Mouse (Mus musculus) forebrain, embryonic 15.5 days (tissue): ENCODE results near the gene Rcor2. TPM values are rescaled to one million over a fixed set of nuclear protein-coding genes. Genes with fewer than 3 reads are reported as not detected.

Experiments used
- ATAC-seq: fragments of 200-750 bp; cut with Nextera tagmentation; replicated peaks from 2 replicates; pipeline ENCODE4 v1.8.0; 2017; ENCODE audit warnings: mild to moderate bottlenecking, moderate TSS enrichment, moderate library complexity
- H3K27ac ChIP-seq: fragments of 300-500 bp; sonication (generic); replicated peaks from 2 replicates; pipeline ENCODE4 v1.5.1; 2015; ENCODE audit warnings: mild to moderate bottlenecking, inconsistent platforms
- H3K27me3 ChIP-seq: fragments of 300-500 bp; sonication (generic); 2 replicates; pipeline ENCODE4 v1.6.1; 2015; ENCODE audit warnings: inconsistent platforms
- H3K36me3 ChIP-seq: fragments of 300-500 bp; sonication (generic); 2 replicates; pipeline ENCODE4 v1.6.1; 2015; ENCODE audit warnings: mild to moderate bottlenecking, inconsistent platforms
- H3K4me1 ChIP-seq: fragments of 300-500 bp; sonication (generic); 2 replicates; pipeline ENCODE4 v1.6.1; 2015; ENCODE audit warnings: inconsistent platforms
- H3K4me2 ChIP-seq: fragments of 300-500 bp; sonication (generic); replicated peaks from 2 replicates; pipeline ENCODE4 v1.6.1; 2015; ENCODE audit warnings: mild to moderate bottlenecking, inconsistent platforms
- H3K4me3 ChIP-seq: fragments of 300-500 bp; sonication (generic); 2 replicates; pipeline ENCODE4 v1.5.1; 2015; ENCODE audit warnings: mild to moderate bottlenecking, inconsistent platforms
- H3K9ac ChIP-seq: fragments of 300-500 bp; sonication (generic); replicated peaks from 2 replicates; pipeline ENCODE4 v1.6.1; 2015; ENCODE audit warnings: mild to moderate bottlenecking, inconsistent platforms
- H3K9me3 ChIP-seq: fragments of 300-500 bp; sonication (generic); 2 replicates; pipeline ENCODE4 v1.6.1; 2016; ENCODE audit warnings: inconsistent platforms
- WGBS: fragments of 180-500 bp; shearing (Covaris S2); methylation state at CpG from one replicate; pipeline ENCODE4 v1.1.7; 2015; ENCODE audit warnings: mixed read lengths; 5-methylcytosine and 5-hydroxymethylcytosine counted together
- polyA plus RNA-seq: library from polyadenylated mRNA; unstranded; fragments of >200 nt; fragmentation: Nextera tagmentation; extraction: Ambion mirVana; gene quantifications from 2 replicates; pipeline ENCODE4 v1.2.1, GENCODE M21; 2015

The Rcor2 gene
- polyA plus RNA-seq, 1 experiment from 2014 or later: 60.7 TPM

DNA sequence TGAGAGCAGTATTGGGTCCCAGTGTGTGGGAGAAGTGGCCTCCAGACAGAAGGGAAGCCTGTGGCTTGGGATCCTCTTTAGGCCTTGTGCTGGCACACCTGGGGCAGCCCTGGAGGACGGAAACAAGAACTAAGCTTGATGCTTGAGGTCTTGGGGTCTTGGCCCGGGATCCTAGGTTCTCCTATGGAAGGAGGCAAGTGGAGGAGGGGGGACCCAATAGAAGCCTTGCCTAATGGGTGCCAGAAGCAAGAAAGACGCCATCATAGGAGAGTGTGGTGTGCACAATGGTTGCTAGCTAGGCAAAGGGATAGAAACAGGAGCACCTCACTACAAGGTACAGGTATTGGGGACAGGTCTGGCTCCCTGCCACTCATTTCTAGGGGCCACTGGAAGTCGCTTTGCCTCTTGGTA, 699 bp upstream of the Rcor2 start:
- ATAC-seq: no peak
- Histone ChIP-seq H3K9me3 (no peaks in the 10 kb centered on the region), H3K9ac (peak overlapping the region; percentile 98), H3K4me3 (peak overlapping the region; percentile 90; the same call in 1 of the 2 replicates), H3K4me1 (peaks cover 63% of the 10 kb centered on the region), H3K27ac (peak overlapping the region; percentile 99), H3K4me2 (peak overlapping the region; percentile 76), H3K27me3 (no peaks in the 10 kb centered on the region), H3K36me3 (peaks cover 9% of the 10 kb centered on the region)
- WGBS: 22% methylated on average over 4 of the region's 4 CpGs

DNA sequence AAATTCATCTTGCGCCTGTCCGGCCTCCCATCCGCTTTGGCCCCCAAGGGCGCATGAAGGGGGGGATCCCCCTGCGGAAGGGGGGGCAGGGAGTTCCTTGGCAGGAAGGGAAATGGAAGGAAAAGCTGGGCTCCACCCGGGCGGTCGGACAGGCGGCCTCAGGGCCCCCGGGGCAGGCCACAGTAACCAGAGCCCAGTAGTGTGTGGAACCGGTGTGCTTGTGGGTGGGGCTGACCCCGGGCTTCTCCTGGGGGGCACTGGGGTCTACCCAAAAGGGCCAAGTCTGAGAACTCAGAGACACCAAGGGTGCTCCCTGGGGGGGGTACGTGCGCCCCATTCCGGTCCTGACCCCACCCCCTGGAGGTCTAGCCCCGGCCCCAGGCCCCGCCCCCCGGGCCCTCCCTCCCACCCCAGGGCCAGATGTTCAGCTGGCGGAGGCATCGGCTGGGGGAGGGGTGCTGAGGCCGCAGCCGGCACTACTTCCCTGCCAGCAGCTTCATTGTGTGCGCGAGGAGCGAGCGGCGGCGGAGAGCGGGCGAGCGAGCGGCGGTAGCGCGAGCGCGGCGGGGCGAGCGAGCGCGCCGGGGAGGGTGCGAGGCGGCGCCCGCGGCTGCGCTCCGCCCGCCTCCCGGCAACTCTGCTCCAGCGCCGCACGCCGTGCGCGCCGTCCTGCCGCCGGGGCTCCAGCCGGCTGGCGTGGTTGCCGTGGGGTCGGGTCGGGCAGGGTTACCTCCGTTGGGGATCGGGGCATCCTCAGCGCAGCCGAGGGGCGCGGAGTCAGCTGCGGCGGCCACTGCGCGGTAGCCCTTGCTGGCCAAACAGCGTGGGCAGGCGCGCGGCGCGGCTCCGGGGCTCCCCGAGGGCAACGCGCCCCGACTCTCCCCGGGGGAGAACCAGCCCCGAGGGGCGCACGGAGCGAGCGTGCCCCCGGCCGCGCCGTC, 926 bp downstream of the Rcor2 start:
- Histone ChIP-seq H3K36me3 (peaks cover 25% of the 10 kb centered on the region), H3K4me3 (peak overlapping the region; percentile 90), H3K9me3 (no peaks in the 10 kb centered on the region), H3K27ac (peak overlapping the region; percentile 99), H3K27me3 (no peaks in the 10 kb centered on the region), H3K4me1 (peaks cover 79% of the 10 kb centered on the region), H3K9ac (peak overlapping the region; percentile 98), H3K4me2 (peak overlapping the region; percentile 76)
- under 1% methylated on average over 90 of the region's 97 CpGs for WGBS
- peak; percentile 55 for ATAC-seq

DNA sequence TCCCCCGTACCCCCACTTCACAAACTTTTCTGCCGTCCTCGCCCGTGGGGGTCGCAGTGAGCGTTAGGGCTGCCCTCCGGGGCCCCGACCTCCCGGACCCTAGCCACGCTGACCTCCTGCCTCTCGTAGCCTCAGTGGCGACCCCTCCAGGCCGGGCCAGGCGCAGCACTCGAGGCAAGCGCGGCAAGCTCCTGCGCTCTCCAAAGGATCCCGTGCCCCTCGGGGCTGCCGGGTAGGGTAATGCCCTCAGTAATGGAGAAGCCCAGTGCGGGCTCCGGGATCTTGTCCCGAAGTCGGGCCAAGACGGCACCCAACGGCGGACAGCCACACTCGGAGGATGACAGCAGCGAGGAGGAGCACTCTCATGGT, 1.6 kb downstream of the Rcor2 start:
- peak overlapping the region; percentile 76 for H3K4me2 ChIP-seq
- peaks cover 79% of the 10 kb centered on the region for H3K4me1 ChIP-seq
- H3K36me3 ChIP-seq: peaks cover 31% of the 10 kb centered on the region
- under 1% methylated on average over 30 of the region's 30 CpGs for WGBS
- no peaks in the 10 kb centered on the region for H3K9me3 ChIP-seq
- peak; percentile 8; the same call in 1 of the 2 replicates for ATAC-seq
- peak overlapping the region; percentile 90 for H3K4me3 ChIP-seq
- no peaks in the 10 kb centered on the region for H3K27me3 ChIP-seq
- H3K9ac ChIP-seq: peak overlapping the region; percentile 98
- peak overlapping the region; percentile 99 for H3K27ac ChIP-seq

DNA sequence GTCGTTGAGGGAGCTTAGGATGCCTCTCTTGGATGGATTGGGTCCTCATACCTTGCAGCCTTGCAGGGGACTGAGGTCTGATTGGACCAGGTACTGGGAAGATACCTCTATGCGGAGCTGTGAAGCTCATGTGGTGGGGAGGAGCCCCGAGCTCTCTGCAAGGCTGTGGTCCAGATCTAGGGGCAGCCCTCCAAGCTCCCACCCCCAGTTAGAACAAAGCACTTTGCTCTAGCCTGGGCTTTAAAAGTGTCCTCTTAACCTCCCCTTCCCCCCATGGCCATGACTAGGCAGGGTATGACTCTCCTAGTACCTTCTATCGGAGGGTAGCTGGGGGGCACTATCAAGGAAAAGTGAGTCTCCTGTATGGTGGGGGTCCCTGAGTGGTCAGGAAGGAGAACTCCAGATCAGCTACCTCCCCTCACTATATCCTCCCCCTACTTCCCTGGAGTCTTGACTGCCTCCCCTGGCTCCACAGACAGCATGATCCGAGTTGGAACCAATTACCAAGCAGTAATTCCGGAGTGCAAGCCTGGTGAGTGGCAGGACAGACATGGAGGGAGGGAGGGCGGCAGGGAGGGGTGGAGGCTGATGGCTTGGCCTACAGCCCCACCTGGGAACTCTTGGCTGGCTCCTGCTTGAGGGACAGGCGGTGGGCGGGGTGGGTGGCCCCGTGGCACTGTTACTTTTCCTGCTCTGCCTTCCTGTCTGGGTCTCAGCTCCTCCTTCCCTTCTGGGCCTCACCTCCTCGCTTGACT, 2.3 kb downstream of the Rcor2 start:
- ATAC-seq: no peak; the same call in 1 of the 2 replicates
- H3K27me3 ChIP-seq: no peaks in the 10 kb centered on the region
- peaks cover 39% of the 10 kb centered on the region for H3K36me3 ChIP-seq
- H3K9me3 ChIP-seq: no peaks in the 10 kb centered on the region
- peaks cover 83% of the 10 kb centered on the region for H3K4me1 ChIP-seq
- H3K9ac ChIP-seq: peak overlapping the region; percentile 98
- H3K4me3 ChIP-seq: peak overlapping the region; percentile 90
- WGBS: 5% methylated on average over 11 of the region's 11 CpGs
- peak overlapping the region; percentile 76 for H3K4me2 ChIP-seq
- H3K27ac ChIP-seq: peak overlapping the region; percentile 99

DNA sequence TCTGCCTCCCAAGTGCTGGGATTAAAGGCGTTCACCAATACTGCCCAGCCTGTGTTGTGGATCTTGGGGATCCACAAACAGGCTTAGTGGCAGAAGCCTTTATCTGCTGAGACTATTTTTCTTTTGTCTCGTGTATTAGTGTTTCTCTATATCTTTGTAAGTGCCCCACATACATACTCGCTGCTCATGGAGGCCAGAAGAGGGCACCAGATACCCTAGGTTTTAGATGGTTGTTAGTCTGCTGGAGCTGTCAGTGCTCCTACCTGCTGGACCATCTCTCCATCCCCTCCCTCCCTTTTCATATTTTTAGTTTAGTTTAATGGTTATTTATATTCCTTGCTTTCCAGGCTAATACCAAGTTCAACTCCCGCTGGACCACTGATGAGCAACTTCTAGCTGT, 6.4 kb downstream of the Rcor2 start:
- no peak overlapping the region for H3K4me3 ChIP-seq
- H3K9me3 ChIP-seq: no peaks in the 10 kb centered on the region
- peaks cover 62% of the 10 kb centered on the region for H3K36me3 ChIP-seq
- peaks cover 82% of the 10 kb centered on the region for H3K4me1 ChIP-seq
- no peak overlapping the region for H3K9ac ChIP-seq
- peak overlapping the region; percentile 93 for H3K27ac ChIP-seq
- 85% methylated on average over 4 of the region's 4 CpGs for WGBS
- no peaks in the 10 kb centered on the region for H3K27me3 ChIP-seq
- no peak for ATAC-seq
- no peak overlapping the region for H3K4me2 ChIP-seq

DNA sequence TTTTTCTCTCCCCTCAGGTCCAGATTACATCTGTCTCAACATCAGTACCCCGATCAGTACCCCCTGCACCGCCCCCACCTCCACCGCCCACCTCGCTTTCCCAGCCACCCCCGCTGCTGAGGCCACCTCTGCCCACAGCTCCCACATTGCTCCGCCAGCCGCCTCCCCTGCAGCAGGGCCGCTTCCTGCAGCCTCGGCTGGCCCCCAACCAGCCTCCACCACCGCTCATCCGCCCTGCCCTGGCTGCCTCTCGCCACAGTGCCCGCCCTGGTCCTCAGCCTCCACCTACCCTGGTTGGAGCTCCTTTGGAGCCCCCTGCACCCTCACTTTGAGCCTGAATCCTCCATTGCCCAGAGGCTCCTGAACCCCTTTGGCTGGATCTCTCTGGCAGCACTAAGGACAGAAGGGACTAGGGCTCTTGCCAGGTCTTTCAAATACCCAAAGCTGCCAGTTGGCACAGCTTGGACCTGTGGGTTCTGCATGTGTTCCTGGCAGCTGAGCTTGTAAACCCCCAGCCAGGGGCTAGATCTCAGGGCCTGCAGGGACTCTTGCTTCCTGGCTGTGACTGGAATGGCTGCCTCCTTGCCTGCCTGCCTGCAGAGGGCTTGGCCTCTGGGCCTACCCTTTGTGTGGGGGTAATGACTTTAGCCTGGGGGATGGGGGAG, 7.3 kb downstream of the Rcor2 start:
- ATAC-seq: peak; percentile 30
- 57% methylated on average over 13 of the region's 13 CpGs for WGBS
- Histone ChIP-seq H3K4me2 (peak overlapping the region; percentile 23), H3K4me3 (no peak overlapping the region), H3K9ac (0 out of 2 replicates have a peak overlapping the region, but pooled peaks have one; percentile 27), H3K27me3 (no peaks in the 10 kb centered on the region), H3K27ac (peak overlapping the region; percentile 93), H3K36me3 (peaks cover 62% of the 10 kb centered on the region), H3K9me3 (no peaks in the 10 kb centered on the region), H3K4me1 (peaks cover 84% of the 10 kb centered on the region)

DNA sequence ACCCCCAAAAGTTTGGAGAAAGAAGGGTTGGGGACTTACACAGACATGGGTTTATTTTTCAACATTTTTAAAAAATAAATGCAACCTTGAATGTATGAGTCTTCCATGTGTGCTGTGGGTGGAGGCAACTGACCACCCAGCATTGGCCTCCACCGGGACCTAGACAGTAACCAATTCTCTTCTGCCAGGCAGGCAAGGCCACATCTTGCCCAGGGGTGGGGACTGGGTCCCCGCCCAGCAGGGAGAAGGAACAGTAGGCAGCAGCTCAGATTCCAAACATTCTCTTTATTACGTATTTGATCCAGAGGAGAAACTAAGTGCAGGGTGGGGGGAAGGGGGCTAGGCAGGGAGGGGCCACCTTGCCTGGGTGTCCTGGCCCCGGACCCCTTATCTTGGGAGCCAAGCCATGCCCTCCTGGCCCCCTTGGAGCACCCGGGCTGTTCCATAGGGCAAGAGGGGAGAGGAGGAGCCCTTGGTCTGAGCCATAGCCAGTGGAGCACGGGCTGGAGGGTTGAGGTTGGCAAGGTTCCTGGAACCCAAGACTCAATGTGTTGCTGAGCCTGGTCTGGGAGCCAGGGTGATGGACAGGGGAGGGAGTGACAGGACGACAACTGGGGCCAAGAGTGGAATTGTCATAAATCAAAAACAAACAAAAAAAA, 8.1 kb downstream of the Rcor2 start:
- H3K27ac ChIP-seq: peak overlapping the region; percentile 93
- peak overlapping the region; percentile 23 for H3K4me2 ChIP-seq
- WGBS: 44% methylated on average over 7 of the region's 7 CpGs
- peaks cover 79% of the 10 kb centered on the region for H3K4me1 ChIP-seq
- no peak overlapping the region for H3K4me3 ChIP-seq
- H3K9me3 ChIP-seq: no peaks in the 10 kb centered on the region
- H3K9ac ChIP-seq: peak overlapping the region; percentile 32
- H3K27me3 ChIP-seq: no peaks in the 10 kb centered on the region
- no peak for ATAC-seq
- H3K36me3 ChIP-seq: peaks cover 63% of the 10 kb centered on the region

DNA sequence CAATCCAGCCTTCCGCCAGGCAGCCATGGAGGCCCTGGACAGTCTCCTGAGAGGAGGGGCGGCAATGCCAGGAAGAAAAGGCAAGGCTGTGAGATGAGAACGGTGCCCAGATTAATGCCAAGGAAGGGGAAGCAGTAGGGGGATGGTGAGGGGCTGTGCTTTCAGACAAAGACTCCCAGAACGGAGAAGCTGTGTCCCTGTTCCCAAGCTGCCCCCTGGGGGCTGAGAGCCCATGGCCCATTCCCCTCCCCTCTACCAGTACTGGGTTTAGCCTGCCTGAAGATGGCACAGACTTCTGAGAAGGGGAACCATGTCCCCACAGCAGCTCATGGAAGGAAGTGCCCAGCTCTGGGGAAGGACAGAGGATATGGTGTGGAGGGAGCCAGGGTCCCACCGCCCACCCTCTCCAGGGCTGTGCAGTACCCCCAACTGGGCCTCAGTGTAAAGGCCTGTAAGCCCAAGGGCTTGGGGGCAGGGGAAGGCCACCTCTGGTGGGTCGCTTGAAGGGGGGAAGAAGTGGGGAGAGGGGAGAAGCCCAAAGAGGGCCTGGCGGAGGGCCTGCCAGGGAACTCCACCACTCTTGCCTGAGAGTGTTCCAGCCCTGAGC, 9.0 kb downstream of the Rcor2 start:
- H3K4me1 ChIP-seq: peaks cover 74% of the 10 kb centered on the region
- ATAC-seq: peak; percentile 23
- peak overlapping the region; percentile 35; the same call in 1 of the 2 replicates for H3K9ac ChIP-seq
- no peaks in the 10 kb centered on the region for H3K27me3 ChIP-seq
- H3K4me3 ChIP-seq: no peak overlapping the region
- 20% methylated on average over 7 of the region's 7 CpGs for WGBS
- no peaks in the 10 kb centered on the region for H3K9me3 ChIP-seq
- no peak overlapping the region; the same call in 1 of the 2 replicates for H3K4me2 ChIP-seq
- peak overlapping the region; percentile 93 for H3K27ac ChIP-seq
- peaks cover 66% of the 10 kb centered on the region for H3K36me3 ChIP-seq

DNA sequence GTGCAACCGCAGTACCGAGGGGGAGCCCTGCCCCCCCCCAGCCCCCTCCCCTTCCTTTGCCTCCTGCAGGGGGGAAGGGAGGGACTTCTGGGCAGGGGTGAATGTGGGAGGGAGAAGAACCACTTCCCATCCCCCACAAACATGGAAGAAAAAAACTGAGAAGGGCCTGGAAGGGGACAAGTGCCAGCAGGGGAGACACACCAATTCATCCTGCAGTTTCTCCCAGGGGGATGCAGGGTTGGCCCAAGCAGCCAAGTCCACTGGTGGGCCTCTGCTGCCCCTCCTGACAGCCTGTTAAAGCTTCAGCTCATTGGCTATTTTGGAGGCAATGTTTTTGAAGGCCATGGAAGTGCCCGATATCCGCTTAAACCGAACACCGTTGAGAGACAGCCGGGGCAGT, 9.7 kb downstream of the Rcor2 start:
- peaks cover 68% of the 10 kb centered on the region for H3K4me1 ChIP-seq
- no peak for ATAC-seq

DNA sequence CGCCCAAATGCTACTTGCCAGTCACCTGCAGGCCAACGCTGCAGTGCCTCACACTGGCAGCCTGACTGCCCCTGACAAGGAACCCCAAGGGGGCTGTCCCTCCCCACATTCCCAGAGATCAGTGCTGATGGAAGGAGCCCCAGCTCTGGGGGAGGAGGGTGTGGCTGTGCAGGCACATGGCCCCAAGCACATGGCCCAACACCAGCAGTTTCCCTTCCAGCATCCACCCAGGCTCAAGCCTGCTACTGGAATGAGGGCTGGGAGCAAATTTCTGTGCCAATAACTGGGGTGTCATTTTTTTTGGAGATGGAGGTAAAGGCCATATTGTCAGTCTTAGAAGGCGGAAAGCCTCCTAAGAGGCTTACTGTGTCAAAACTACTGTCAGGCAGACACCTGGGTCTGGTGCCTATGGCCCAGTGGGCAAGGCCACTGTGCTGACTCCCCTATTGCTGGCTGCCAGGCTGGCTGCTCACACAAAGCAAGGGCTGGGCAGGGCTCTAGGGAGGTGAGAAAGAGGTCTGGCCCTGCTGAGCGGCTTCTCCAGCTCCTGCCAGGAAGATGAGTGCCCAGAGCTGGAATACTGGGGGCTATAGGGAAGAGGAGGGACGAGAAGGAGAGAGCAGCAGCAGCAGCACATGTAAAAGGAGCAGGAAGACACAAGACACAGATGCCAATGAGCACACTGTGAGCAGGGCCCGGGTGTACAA, 11.2 kb downstream of the Rcor2 start:
- H3K4me1 ChIP-seq: peaks cover 55% of the 10 kb centered on the region
- no peak for ATAC-seq
- H3K27me3 ChIP-seq: no peaks in the 10 kb centered on the region
- H3K9ac ChIP-seq: no peak overlapping the region; the same call in 1 of the 2 replicates
- peak overlapping the region; percentile 93; the same call in 1 of the 2 replicates for H3K27ac ChIP-seq
- 69% methylated on average over 6 of the region's 6 CpGs for WGBS
- H3K4me2 ChIP-seq: no peak overlapping the region
- H3K9me3 ChIP-seq: no peaks in the 10 kb centered on the region
- H3K4me3 ChIP-seq: no peak overlapping the region
- peaks cover 65% of the 10 kb centered on the region for H3K36me3 ChIP-seq

More for the DNA sequence above, 9.7 kb downstream of the Rcor2 start:
- H3K9me3 ChIP-seq: no peaks in the 10 kb centered on the region
- 64% methylated on average over 7 of the region's 7 CpGs for WGBS
- no peaks in the 10 kb centered on the region for H3K27me3 ChIP-seq
- peaks cover 65% of the 10 kb centered on the region for H3K36me3 ChIP-seq
- 0 out of 2 replicates have a peak overlapping the region, but pooled peaks have one; percentile 9 for H3K9ac ChIP-seq
- H3K4me3 ChIP-seq: no peak overlapping the region
- no peak overlapping the region for H3K4me2 ChIP-seq
- H3K27ac ChIP-seq: peak overlapping the region; percentile 93
